Mouse (Mus musculus): ENCODE data around the gene Dctn2.
A peak's percentile ranks its signal among the peaks of the same experiment; 100 is the strongest.
"Not testable (repeated sequence)": the region's sequence is repeated elsewhere in the genome, so short reads cannot be mapped to it uniquely, and the experiment has no call there.

Gene Dctn2

GRCm38 (mm10) chr10:127288800-127289572 is 22.8 kb downstream of the Dctn2 start, which contains the start of gene Mbd6:
Gene Mbd6, minus strand, starts transcription at chr10:127289018.
- peak; percentile 88 for DNase-seq (ENCODE audit: low read depth, low spot score)

- DNase-seq (ENCODE audit: low read depth, low spot score), result peak; percentile 51
Observed at GRCm38 (mm10) chr10:127289573-127290191, 23.5 kb downstream of the Dctn2 start.

GRCm38 (mm10) chr10:127290307-127290929 is 24.2 kb downstream of the Dctn2 start:
- peak; percentile 100 for DNase-seq (ENCODE audit: low read depth, low spot score)

- DNase-seq (ENCODE audit: low read depth, low spot score), result peak; percentile 61
Observed at GRCm38 (mm10) chr10:127290930-127291880, 25.0 kb downstream of the Dctn2 start.

GRCm38 (mm10) chr10:127291881-127292638 is 25.9 kb downstream of the Dctn2 start:
- no peak for DNase-seq (ENCODE audit: low read depth, low spot score)

- DNase-seq (ENCODE audit: low read depth, low spot score), result no peak
Observed at GRCm38 (mm10) chr10:127292987-127293538, 26.9 kb downstream of the Dctn2 start.

- no peak for DNase-seq (ENCODE audit: low read depth, low spot score)
Observed at GRCm38 (mm10) chr10:127293590-127294113, 27.5 kb downstream of the Dctn2 start.

- DNase-seq (ENCODE audit: low read depth, low spot score), result no peak
Observed at GRCm38 (mm10) chr10:127294895-127295510, 28.8 kb downstream of the Dctn2 start.

GRCm38 (mm10) chr10:127295986-127296794 is 30.0 kb downstream of the Dctn2 start:
- no peak for DNase-seq (ENCODE audit: low read depth, low spot score)

GRCm38 (mm10) chr10:127297015-127297871 is 31.1 kb downstream of the Dctn2 start:
- DNase-seq (ENCODE audit: low read depth, low spot score), result no peak

GRCm38 (mm10) chr10:127300361-127300760 is 34.2 kb downstream of the Dctn2 start:
- DNase-seq (ENCODE audit: low read depth, low spot score), result no peak

GRCm38 (mm10) chr10:127303136-127303535 is 37.0 kb downstream of the Dctn2 start:
- DNase-seq (ENCODE audit: low read depth, low spot score), result no peak

- DNase-seq (ENCODE audit: low read depth, low spot score), result not testable (repeated sequence)
Observed at GRCm38 (mm10) chr10:127309167-127309566, 43.0 kb downstream of the Dctn2 start.

- DNase-seq (ENCODE audit: low read depth, low spot score), result peak; percentile 64
Observed at GRCm38 (mm10) chr10:127310523-127311475, 44.6 kb downstream of the Dctn2 start.

GRCm38 (mm10) chr10:127311476-127312355 is 45.5 kb downstream of the Dctn2 start, which contains the start of gene Mars:
Gene Mars, minus strand, starts transcription at chr10:127311786.
- peak; percentile 94 for DNase-seq (ENCODE audit: low read depth, low spot score)

- peak; percentile 94 for DNase-seq (ENCODE audit: low read depth, low spot score)
Observed at GRCm38 (mm10) chr10:127312356-127312676, 46.1 kb downstream of the Dctn2 start.

All from mesoderm, embryonic 11.5 days (tissue).